Mouse (Mus musculus): ENCODE data around the gene Optc.

- no peak for TF ChIP-seq CTCF (IDR thresholded peaks at IDR 0.05; ENCODE audit: borderline replicate concordance, insufficient read depth, low read depth, low read length)
- TF ChIP-seq POLR2A (IDR thresholded peaks at IDR 0.05; ENCODE audit: borderline replicate concordance, insufficient read depth, low read length) = no peak
Measured at GRCm38 (mm10) chr1:133940481-133941092, 32.8 kb upstream of the Optc start.

Data from cerebellum, adult 2 months (tissue).